Mouse (Mus musculus): ENCODE results near the gene Bace2. TPM values are rescaled to one million over a fixed set of nuclear protein-coding genes. Genes with fewer than 3 reads are reported as not detected.

Bace2 gene
- polyA plus RNA-seq (2012; rRNA removed; ENCODE audit: low replicate concordance): 4.1 and 9.6 TPM in 2 replicates

DNA sequence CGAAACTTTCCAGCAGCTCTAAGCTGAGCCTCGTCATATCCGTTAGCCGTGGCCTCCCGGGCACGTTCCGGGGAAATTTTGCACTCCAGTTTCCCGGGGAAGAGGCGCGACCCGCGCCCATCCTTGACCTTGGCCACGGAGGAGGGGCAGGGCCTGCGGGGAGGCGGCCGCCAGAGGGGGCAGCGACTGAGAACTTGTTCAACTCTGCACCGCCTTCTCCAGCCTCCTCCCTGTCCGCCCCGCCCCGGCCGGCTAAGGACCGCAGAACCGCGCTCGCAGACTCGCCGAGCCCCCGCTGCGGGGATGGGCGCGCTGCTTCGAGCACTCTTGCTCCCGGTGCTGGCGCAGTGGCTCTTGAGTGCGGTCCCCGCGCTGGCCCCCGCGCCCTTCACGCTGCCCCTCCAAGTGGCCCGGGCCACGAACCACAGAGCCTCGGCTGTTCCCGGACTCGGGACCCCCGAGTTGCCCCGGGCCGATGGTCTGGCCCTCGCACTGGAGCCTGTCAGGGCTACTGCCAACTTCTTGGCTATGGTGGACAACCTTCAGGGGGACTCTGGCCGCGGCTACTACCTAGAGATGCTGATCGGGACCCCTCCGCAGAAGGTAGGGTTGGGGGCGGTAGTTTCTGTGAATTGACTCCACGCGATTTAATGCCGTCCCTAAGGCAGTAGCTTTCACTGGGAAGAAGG lies at the start of gene Bace2:
Bace2 (plus strand) TSS at position 244 of the 689 bp plus-strand sequence.

GRCm38 (mm10) chr16:97462481-97463181 lies 106.1 kb downstream of the Bace2 start, which contains the start of gene Mx1:
TSS of gene Mx1 (minus strand) at chr16:97462907.

Other genes starting within 250 kb of the Bace2 start
- 0.01 and 0.13 TPM in 2 replicates for gene Dscam, start 186.0 kb upstream of the Bace2 start, polyA plus RNA-seq (2012; rRNA removed; ENCODE audit: low replicate concordance)
- gene Mx1, start 106.2 kb downstream of the Bace2 start, polyA plus RNA-seq (2012; rRNA removed; ENCODE audit: low replicate concordance): 0.45 and 1.4 TPM in 2 replicates
- 69.8 and 139 TPM in 2 replicates for gene Fam3b, start 158.1 kb downstream of the Bace2 start, polyA plus RNA-seq (2012; rRNA removed; ENCODE audit: low replicate concordance)